Mouse (Mus musculus): ENCODE data around the gene Zpr1. TPM values are rescaled to one million over a fixed set of nuclear protein-coding genes. Genes with fewer than 3 reads are reported as not detected.

Gene Zpr1
- polyA plus RNA-seq, 1 experiment, result 16.2 TPM

GRCm38 (mm10) chr9:46320461-46320860, 47.6 kb downstream of the Zpr1 start:
- Histone ChIP-seq H3K4me1 (ENCODE audit: control insufficient read depth, insufficient read depth, low read length) (no peaks in the 10 kb centered on the region), H3K4me3 (replicated peaks; ENCODE audit: extremely low read depth, low read depth, low read length) (no peak overlapping the region)
- no peak for DNase-seq
- TF ChIP-seq CTCF (IDR thresholded peaks at IDR 0.05; ENCODE audit: insufficient read depth, low read length), result no peak
- no peak for TF ChIP-seq POLR2A (IDR thresholded peaks at IDR 0.05; ENCODE audit: borderline replicate concordance, extremely low read depth, low read depth, low read length)
- WGBS, result 84% methylated on average over 2 of the region's 2 CpGs

GRCm38 (mm10) chr9:46326694-46327405, 54.0 kb downstream of the Zpr1 start:
- Histone ChIP-seq H3K4me3 (replicated peaks; ENCODE audit: extremely low read depth, low read depth, low read length) (no peak overlapping the region), H3K4me1 (ENCODE audit: control insufficient read depth, insufficient read depth, low read length) (no peaks in the 10 kb centered on the region)
- WGBS, result 93% methylated on average over 11 of the region's 11 CpGs
- DNase-seq, result no peak
- TF ChIP-seq CTCF (IDR thresholded peaks at IDR 0.05; ENCODE audit: insufficient read depth, low read length), result no peak
- no peak for TF ChIP-seq POLR2A (IDR thresholded peaks at IDR 0.05; ENCODE audit: borderline replicate concordance, extremely low read depth, low read depth, low read length)

- TF ChIP-seq CTCF (IDR thresholded peaks at IDR 0.05; ENCODE audit: insufficient read depth, low read length), result no peak
- no peak for TF ChIP-seq POLR2A (IDR thresholded peaks at IDR 0.05; ENCODE audit: borderline replicate concordance, extremely low read depth, low read depth, low read length)
- DNase-seq, result no peak
- WGBS, result 82% methylated on average over 25 of the region's 25 CpGs
- Histone ChIP-seq H3K4me3 (replicated peaks; ENCODE audit: extremely low read depth, low read depth, low read length) (no peak overlapping the region), H3K4me1 (ENCODE audit: control insufficient read depth, insufficient read depth, low read length) (no peaks in the 10 kb centered on the region)
Observed at GRCm38 (mm10) chr9:46327706-46328571, 55.1 kb downstream of the Zpr1 start.

- TF ChIP-seq CTCF (IDR thresholded peaks at IDR 0.05; ENCODE audit: insufficient read depth, low read length) (no peak), POLR2A (IDR thresholded peaks at IDR 0.05; ENCODE audit: borderline replicate concordance, extremely low read depth, low read depth, low read length) (no peak)
- Histone ChIP-seq H3K4me1 (ENCODE audit: control insufficient read depth, insufficient read depth, low read length) (no peaks in the 10 kb centered on the region), H3K4me3 (replicated peaks; ENCODE audit: extremely low read depth, low read depth, low read length) (peak overlapping the region; percentile 48)
- DNase-seq, result no peak
- WGBS, result 13% methylated on average over 30 of the region's 30 CpGs
Observed at GRCm38 (mm10) chr9:46328572-46329249, 55.8 kb downstream of the Zpr1 start.

GRCm38 (mm10) chr9:46329250-46329648, 56.4 kb downstream of the Zpr1 start:
- peak overlapping the region; percentile 48 for H3K4me3 ChIP-seq (replicated peaks; ENCODE audit: extremely low read depth, low read depth, low read length)
- no peak for DNase-seq
- 8% methylated on average over 19 of the region's 19 CpGs for WGBS
- H3K4me1 ChIP-seq (ENCODE audit: control insufficient read depth, insufficient read depth, low read length), result no peaks in the 10 kb centered on the region
- TF ChIP-seq CTCF (IDR thresholded peaks at IDR 0.05; ENCODE audit: insufficient read depth, low read length) (no peak), POLR2A (IDR thresholded peaks at IDR 0.05; ENCODE audit: borderline replicate concordance, extremely low read depth, low read depth, low read length) (no peak)

- TF ChIP-seq POLR2A (IDR thresholded peaks at IDR 0.05; ENCODE audit: borderline replicate concordance, extremely low read depth, low read depth, low read length) (no peak), CTCF (IDR thresholded peaks at IDR 0.05; ENCODE audit: insufficient read depth, low read length) (no peak)
- no peak for DNase-seq
- 35% methylated on average over 24 of the region's 24 CpGs for WGBS
- Histone ChIP-seq H3K4me1 (ENCODE audit: control insufficient read depth, insufficient read depth, low read length) (no peaks in the 10 kb centered on the region), H3K4me3 (replicated peaks; ENCODE audit: extremely low read depth, low read depth, low read length) (no peak overlapping the region)
Observed at GRCm38 (mm10) chr9:46329801-46330585, 57.1 kb downstream of the Zpr1 start.

GRCm38 (mm10) chr9:46330586-46330895, 57.7 kb downstream of the Zpr1 start:
- DNase-seq, result no peak
- 62% methylated on average over 6 of the region's 6 CpGs for WGBS
- no peak for TF ChIP-seq POLR2A (IDR thresholded peaks at IDR 0.05; ENCODE audit: borderline replicate concordance, extremely low read depth, low read depth, low read length)
- Histone ChIP-seq H3K4me1 (ENCODE audit: control insufficient read depth, insufficient read depth, low read length) (no peaks in the 10 kb centered on the region), H3K4me3 (replicated peaks; ENCODE audit: extremely low read depth, low read depth, low read length) (no peak overlapping the region)

- TF ChIP-seq POLR2A (IDR thresholded peaks at IDR 0.05; ENCODE audit: borderline replicate concordance, extremely low read depth, low read depth, low read length), result no peak
- TF ChIP-seq CTCF (IDR thresholded peaks at IDR 0.05; ENCODE audit: insufficient read depth, low read length), result no peak
- WGBS, result 85% methylated on average over 1 of the region's 1 CpGs
- H3K4me3 ChIP-seq (replicated peaks; ENCODE audit: extremely low read depth, low read depth, low read length), result no peak overlapping the region
- no peaks in the 10 kb centered on the region for H3K4me1 ChIP-seq (ENCODE audit: control insufficient read depth, insufficient read depth, low read length)
- no peak for DNase-seq
Observed at GRCm38 (mm10) chr9:46331301-46331700, 58.4 kb downstream of the Zpr1 start.

Other genes with a start within 250 kb of the Zpr1 start
- 2.0 and 3.2 TPM in 2 replicates for gene Apoa1, start 44.5 kb upstream of the Zpr1 start, polyA plus RNA-seq (2012; rRNA removed)
- gene Apoc3, start 37.4 kb upstream of the Zpr1 start, polyA plus RNA-seq (2012; rRNA removed), result 1.8 and 2.6 TPM in 2 replicates
- 0.09 and 0.30 TPM in 2 replicates for gene Apoa4, start 32.4 kb upstream of the Zpr1 start, polyA plus RNA-seq (2012; rRNA removed)
- 0.25 and 0.67 TPM in 2 replicates for gene Apoa5, start 4.4 kb upstream of the Zpr1 start, polyA plus RNA-seq (2012; rRNA removed)
- gene Bud13, start 9.9 kb downstream of the Zpr1 start, polyA plus RNA-seq (2012; rRNA removed), result 8.4 and 10.0 TPM in 2 replicates
- not detected in 2 replicates for gene 4931429L15Rik, start 46.9 kb downstream of the Zpr1 start, polyA plus RNA-seq (2012; rRNA removed)